Mouse (Mus musculus): ENCODE measurements around the gene Ghr.

Gene Ghr

GRCm38 (mm10) chr15:3356073-3356766 is 227.1 kb downstream of the Ghr start:
- no peak for DNase-seq

- no peak for DNase-seq
Measured at GRCm38 (mm10) chr15:3353696-3354095, 229.6 kb downstream of the Ghr start.

- DNase-seq = no peak
Measured at GRCm38 (mm10) chr15:3349306-3350064, 233.8 kb downstream of the Ghr start.

- DNase-seq = no peak
Measured at GRCm38 (mm10) chr15:3346682-3347081, 236.6 kb downstream of the Ghr start.

GRCm38 (mm10) chr15:3344555-3344954 is 238.7 kb downstream of the Ghr start:
- DNase-seq = no peak

GRCm38 (mm10) chr15:3341806-3342582 is 241.3 kb downstream of the Ghr start:
- DNase-seq = no peak

- no peak for DNase-seq
Measured at GRCm38 (mm10) chr15:3339847-3340246, 243.4 kb downstream of the Ghr start.

GRCm38 (mm10) chr15:3332517-3332916 is 250.8 kb downstream of the Ghr start:
- DNase-seq = no peak

- no peak for DNase-seq
Measured at GRCm38 (mm10) chr15:3331813-3332212, 251.5 kb downstream of the Ghr start.

- no peak for DNase-seq
Measured at GRCm38 (mm10) chr15:3330291-3330690, 253.0 kb downstream of the Ghr start.

GRCm38 (mm10) chr15:3323041-3323440 is 260.3 kb downstream of the Ghr start:
- no peak for DNase-seq

GRCm38 (mm10) chr15:3319929-3320328 is 263.4 kb downstream of the Ghr start:
- DNase-seq = no peak

- DNase-seq = no peak
Measured at GRCm38 (mm10) chr15:3316617-3317016, 266.7 kb downstream of the Ghr start.

- DNase-seq = no peak
Measured at GRCm38 (mm10) chr15:3312937-3313336, 270.4 kb downstream of the Ghr start.

- DNase-seq = no peak
Measured at GRCm38 (mm10) chr15:3309856-3310255, 273.4 kb downstream of the Ghr start.

GRCm38 (mm10) chr15:3303426-3303825 is 279.9 kb downstream of the Ghr start, which contains the start of gene Ccdc152:
Ccdc152 (minus strand) TSS chr15:3303526.
- no peak for DNase-seq

- DNase-seq = no peak
Measured at GRCm38 (mm10) chr15:3300361-3301100, 282.8 kb downstream of the Ghr start.

- DNase-seq = no peak
Measured at GRCm38 (mm10) chr15:3297615-3298014, 285.7 kb downstream of the Ghr start.

GRCm38 (mm10) chr15:3295986-3296385 is 287.3 kb downstream of the Ghr start:
- no peak for DNase-seq

- no peak for DNase-seq
Measured at GRCm38 (mm10) chr15:3293477-3293876, 289.8 kb downstream of the Ghr start.

- DNase-seq = no peak
Measured at GRCm38 (mm10) chr15:3290435-3290834, 292.9 kb downstream of the Ghr start.

GRCm38 (mm10) chr15:3286032-3286431 is 297.3 kb downstream of the Ghr start:
- DNase-seq = no peak

- no peak for DNase-seq
Measured at GRCm38 (mm10) chr15:3281737-3282136, 301.6 kb downstream of the Ghr start.
